ENCODE assay signal across 8 mouse cellular contexts in genomic region chr13:64153751-64154267, GRCm38 (mm10). TPM values are rescaled to one million over a fixed set of nuclear protein-coding genes. Genes with fewer than 3 reads are reported as not detected.
DNase-seq lines count a peak whose midpoint lies in the region; ATAC-seq lines count a peak whose summit lies in the region.

No protein-coding gene starts in this region.

- H3K9me3 ChIP-seq in embryonic facial prominence, embryonic 11.5 days (replicated peaks; ENCODE audit: control insufficient read depth, low read length) = no peaks in the 10 kb centered on the region
- H3K9me3 ChIP-seq in heart, embryonic 15.5 days (replicated peaks) = no peaks in the 10 kb centered on the region

- DNase-seq in 3T3-L1 (ENCODE audit: low read depth, low spot score) (peak; percentile 83), ZHBTc4 (ENCODE audit: low read depth, low spot score) (peak; percentile 87)
- DNase-seq in embryonic facial prominence, embryonic 11.5 days (ENCODE audit: low spot score) = peak; percentile 66
- DNase-seq in kidney, postnatal 14 days = peak; percentile 89
- peak; percentile 33 to 43 for DNase-seq in spleen, adult 18-20 months
- no peak for DNase-seq in frontal cortex, postnatal 14 days (ENCODE audit: low spot score in 2 of 2)

- peak overlapping the region; percentile 45 for H3K4me2 ChIP-seq in embryonic facial prominence, embryonic 11.5 days (ENCODE audit: low read depth, low read length)
- H3K4me2 ChIP-seq in heart, embryonic 15.5 days = peak overlapping the region; percentile 99

- no peaks in the 10 kb centered on the region for H3K27me3 ChIP-seq in embryonic facial prominence, embryonic 11.5 days (ENCODE audit: control insufficient read depth, insufficient read depth, low read length)
- no peaks in the 10 kb centered on the region for H3K27me3 ChIP-seq in heart, embryonic 15.5 days

- H3K9ac ChIP-seq in embryonic facial prominence, embryonic 11.5 days (replicated peaks; ENCODE audit: low read length) = peak overlapping the region; percentile 3; the same call in 1 of the 2 replicates
- H3K9ac ChIP-seq in heart, embryonic 15.5 days = peak overlapping the region; percentile 15; the same call in 1 of the 2 replicates

- peak; percentile 57 for ATAC-seq in embryonic facial prominence, embryonic 11.5 days (replicated peaks; ENCODE audit: insufficient number of reproducible peaks, low FRiP score, low TSS enrichment, low read depth)
- ATAC-seq in heart, embryonic 15.5 days (replicated peaks; ENCODE audit: insufficient number of reproducible peaks, insufficient read depth, low FRiP score, low read depth) = peak; percentile 19
- 0 out of 2 replicates have a peak, but pooled peaks have one; percentile 4 for ATAC-seq in megakaryocyte, adult 5-6 weeks (ENCODE audit: poor library complexity, severe bottlenecking)

- WGBS in embryonic facial prominence, embryonic 11.5 days = under 1% methylated on average over 18 of the region's 18 CpGs
- under 1% methylated on average over 18 of the region's 18 CpGs for WGBS in heart, embryonic 15.5 days

- no peaks in the 10 kb centered on the region for H3K4me1 ChIP-seq in embryonic facial prominence, embryonic 11.5 days (ENCODE audit: control insufficient read depth, insufficient read depth, low read length)
- peaks cover 28% of the 10 kb centered on the region for H3K4me1 ChIP-seq in heart, embryonic 15.5 days (replicated peaks)

- no peaks in the 10 kb centered on the region for H3K36me3 ChIP-seq in embryonic facial prominence, embryonic 11.5 days (replicated peaks; ENCODE audit: control insufficient read depth, insufficient read depth, low read depth, low read length)
- no peaks in the 10 kb centered on the region for H3K36me3 ChIP-seq in heart, embryonic 15.5 days

- H3K27ac ChIP-seq in embryonic facial prominence, embryonic 11.5 days (replicated peaks; ENCODE audit: low read depth, low read length) = no peak overlapping the region
- H3K27ac ChIP-seq in heart, embryonic 15.5 days = peak overlapping the region; percentile 93

- peak overlapping the region; percentile 93 for H3K4me3 ChIP-seq in embryonic facial prominence, embryonic 11.5 days (ENCODE audit: low read depth, low read length)
- H3K4me3 ChIP-seq in heart, embryonic 15.5 days = peak overlapping the region; percentile 98

RNA-seq across cellular contexts. Expression of gene Zfp367, which starts 0.8 kb away (rescaled TPM):
- polyA plus RNA-seq in embryonic facial prominence, embryonic 11.5 days (2014; fragmentation: Nextera tagmentation; extraction: Ambion mirVana) = 17.9 and 18.7 TPM in 2 replicates
- polyA plus RNA-seq in heart, embryonic 15.5 days (2015; fragmentation: Nextera tagmentation; extraction: Ambion mirVana) = 25.2 and 25.6 TPM in 2 replicates
- 26.4 and 34.6 TPM in 2 replicates for total RNA-seq in megakaryocyte, adult 5-6 weeks (2015)
- 38.7 and 48.5 TPM in 2 replicates for total RNA-seq in megakaryocyte, adult 5-6 weeks (2017)

RNA-seq across cellular contexts. Expression of gene Habp4, which starts 7.8 kb away (rescaled TPM):
- 26.0 and 26.2 TPM in 2 replicates for polyA plus RNA-seq in embryonic facial prominence, embryonic 11.5 days (2014; fragmentation: Nextera tagmentation; extraction: Ambion mirVana)
- 49.1 and 55.9 TPM in 2 replicates for polyA plus RNA-seq in heart, embryonic 15.5 days (2015; fragmentation: Nextera tagmentation; extraction: Ambion mirVana)
- 6.2 and 7.2 TPM in 2 replicates for total RNA-seq in megakaryocyte, adult 5-6 weeks (2015)
- 5.0 and 6.5 TPM in 2 replicates for total RNA-seq in megakaryocyte, adult 5-6 weeks (2017)

RNA-seq across cellular contexts. Expression of gene Slc35d2, which starts 24.6 kb away (rescaled TPM):
- 3.3 and 4.7 TPM in 2 replicates for polyA plus RNA-seq in embryonic facial prominence, embryonic 11.5 days (2014; fragmentation: Nextera tagmentation; extraction: Ambion mirVana)
- polyA plus RNA-seq in heart, embryonic 15.5 days (2015; fragmentation: Nextera tagmentation; extraction: Ambion mirVana) = 4.3 and 5.0 TPM in 2 replicates
- total RNA-seq in megakaryocyte, adult 5-6 weeks (2015) = 11.2 and 16.0 TPM in 2 replicates
- 18.1 and 18.4 TPM in 2 replicates for total RNA-seq in megakaryocyte, adult 5-6 weeks (2017)

Comparison
In these comparisons a context has a peak if more than half of its experiments do, and no peak if none do; other contexts are left out.
1. DNase-seq: peak in 3T3-L1 (single experiment), ZHBTc4 (single experiment), embryonic facial prominence, embryonic 11.5 days (single experiment), kidney, postnatal 14 days (single experiment) and spleen, adult 18-20 months (2 of 2); none in frontal cortex, postnatal 14 days (0 of 2).
2. ATAC-seq: peak in every context shown above with its lines; median percentile 57 in embryonic facial prominence, embryonic 11.5 days; 19 in heart, embryonic 15.5 days; 4 in megakaryocyte, adult 5-6 weeks.